Comparison of ENCODE assay signal across 12 mouse cellular contexts in genomic region chr14:117909046-117909445, GRCm38 (mm10).
DNase-seq lines count a peak whose midpoint lies in the region; ATAC-seq and TF ChIP-seq lines count a peak whose summit lies in the region.
"Had no signal": no experiment of that assay in that cellular context is flagged by ENCODE, and none has a peak within 500 bp of the region (broad histone marks: within the 10 kb centered on the region; RNA-seq: fewer than 3 reads in every experiment).

No protein-coding gene starts in this region.

- TF ChIP-seq EP300 in stomach, postnatal 0 days (optimal IDR thresholded peaks at IDR 0.05) = no peak
- TF ChIP-seq EP300 in liver, postnatal 0 days (IDR thresholded peaks at IDR 0.05; ENCODE audit: low read depth) = no peak

- no peak for TF ChIP-seq CTCF in stomach, postnatal 0 days (IDR thresholded peaks at IDR 0.05; ENCODE audit: low read depth)
- TF ChIP-seq CTCF in liver, postnatal 0 days (IDR thresholded peaks at IDR 0.05; ENCODE audit: low read depth) = no peak

- no peak overlapping the region for H3K27ac ChIP-seq in heart, embryonic 11.5 days (ENCODE audit: low read depth, low read length)
- H3K27ac ChIP-seq in stomach, embryonic 16.5 days (ENCODE audit: low read length) = peak overlapping the region; percentile 31; the same call in 1 of the 2 replicates
- H3K27ac ChIP-seq in stomach, postnatal 0 days (replicated peaks) = no peak overlapping the region
- H3K27ac ChIP-seq in heart, embryonic 15.5 days = peak overlapping the region; percentile 5; the same call in 1 of the 2 replicates
- no peak overlapping the region for H3K27ac ChIP-seq in liver, postnatal 0 days (ENCODE audit: low read depth)
- H3K27ac ChIP-seq: liver, embryonic 15.5 days; neural tube, embryonic 13.5 days had no signal

- H3K36me3 ChIP-seq in heart, embryonic 11.5 days (ENCODE audit: control insufficient read depth, insufficient read depth, low read length) = no peaks in the 10 kb centered on the region
- no peaks in the 10 kb centered on the region for H3K36me3 ChIP-seq in stomach, embryonic 16.5 days (ENCODE audit: control insufficient read depth, insufficient read depth, low read length)
- H3K36me3 ChIP-seq in stomach, postnatal 0 days (ENCODE audit: control insufficient read depth, insufficient read depth, low read length) = no peaks in the 10 kb centered on the region
- H3K36me3 ChIP-seq in heart, embryonic 15.5 days = no peaks in the 10 kb centered on the region
- no peaks in the 10 kb centered on the region for H3K36me3 ChIP-seq in liver, postnatal 0 days (replicated peaks; ENCODE audit: insufficient read depth, low read length)
- H3K36me3 ChIP-seq: liver, embryonic 15.5 days; neural tube, embryonic 13.5 days had no signal

- DNase-seq in heart, adult 18-20 months = peak; percentile 69 to 79
- no peak for DNase-seq in stomach, postnatal 0 days (ENCODE audit: low spot score)
- DNase-seq in liver, postnatal 0 days = no peak
- no peak for DNase-seq in thymus, postnatal 14 days
- DNase-seq: adrenal gland, postnatal 36 days; cerebellum, adult 9-11 months; embryo, embryonic 11 days had no signal

- no peak overlapping the region for H3K9ac ChIP-seq in heart, embryonic 11.5 days (ENCODE audit: low read depth, low read length)
- H3K9ac ChIP-seq in stomach, embryonic 16.5 days (ENCODE audit: low read length) = no peak overlapping the region
- H3K9ac ChIP-seq in stomach, postnatal 0 days (ENCODE audit: low read length) = no peak overlapping the region
- no peak overlapping the region for H3K9ac ChIP-seq in heart, embryonic 15.5 days
- H3K9ac ChIP-seq in liver, postnatal 0 days (replicated peaks) = no peak overlapping the region
- H3K9ac ChIP-seq: liver, embryonic 15.5 days; neural tube, embryonic 13.5 days had no signal

- no peaks in the 10 kb centered on the region for H3K9me3 ChIP-seq in heart, embryonic 11.5 days (replicated peaks; ENCODE audit: control insufficient read depth, low read length)
- no peaks in the 10 kb centered on the region for H3K9me3 ChIP-seq in stomach, embryonic 16.5 days (replicated peaks; ENCODE audit: control insufficient read depth, low read length)
- no peaks in the 10 kb centered on the region for H3K9me3 ChIP-seq in stomach, postnatal 0 days (ENCODE audit: control insufficient read depth, low read length)
- H3K9me3 ChIP-seq in heart, embryonic 15.5 days (replicated peaks) = no peaks in the 10 kb centered on the region
- H3K9me3 ChIP-seq in liver, postnatal 0 days (ENCODE audit: low read length) = no peaks in the 10 kb centered on the region
- H3K9me3 ChIP-seq: liver, embryonic 15.5 days; neural tube, embryonic 13.5 days had no signal

- no peak overlapping the region for H3K4me2 ChIP-seq in heart, embryonic 11.5 days
- no peak overlapping the region for H3K4me2 ChIP-seq in stomach, embryonic 16.5 days (ENCODE audit: low read depth, low read length)
- no peak overlapping the region for H3K4me2 ChIP-seq in stomach, postnatal 0 days (replicated peaks; ENCODE audit: low read depth)
- H3K4me2 ChIP-seq in heart, embryonic 15.5 days = no peak overlapping the region
- no peak overlapping the region for H3K4me2 ChIP-seq in liver, postnatal 0 days (ENCODE audit: low read depth, low read length)
- H3K4me2 ChIP-seq: liver, embryonic 15.5 days; neural tube, embryonic 13.5 days had no signal

- H3K4me1 ChIP-seq in heart, embryonic 11.5 days (ENCODE audit: control insufficient read depth, insufficient read depth, low read length) = peaks cover 6% of the 10 kb centered on the region; the same call in 1 of the 2 replicates
- H3K4me1 ChIP-seq in stomach, embryonic 16.5 days (ENCODE audit: control insufficient read depth, insufficient read depth, low read length) = peaks cover 12% of the 10 kb centered on the region
- H3K4me1 ChIP-seq in stomach, postnatal 0 days (replicated peaks; ENCODE audit: control insufficient read depth, insufficient read depth) = no peaks in the 10 kb centered on the region
- peaks cover 3% of the 10 kb centered on the region; the same call in 1 of the 2 replicates for H3K4me1 ChIP-seq in heart, embryonic 15.5 days (replicated peaks)
- no peaks in the 10 kb centered on the region for H3K4me1 ChIP-seq in liver, postnatal 0 days (ENCODE audit: insufficient read depth)
- H3K4me1 ChIP-seq: liver, embryonic 15.5 days had no signal

- no peak for ATAC-seq in heart, embryonic 11.5 days (replicated peaks; ENCODE audit: insufficient number of reproducible peaks, low FRiP score, low TSS enrichment)
- no peak for ATAC-seq in stomach, embryonic 16.5 days (ENCODE audit: insufficient read depth, low FRiP score)
- ATAC-seq in stomach, postnatal 0 days (ENCODE audit: low FRiP score, low TSS enrichment) = no peak
- no peak for ATAC-seq in heart, embryonic 15.5 days (replicated peaks; ENCODE audit: insufficient number of reproducible peaks, insufficient read depth, low FRiP score, low read depth)
- no peak for ATAC-seq in liver, postnatal 0 days

- H3K4me3 ChIP-seq in heart, embryonic 11.5 days (ENCODE audit: low read depth, low read length) = no peak overlapping the region
- H3K4me3 ChIP-seq in stomach, embryonic 16.5 days (replicated peaks; ENCODE audit: low read length) = no peak overlapping the region
- no peak overlapping the region for H3K4me3 ChIP-seq in stomach, postnatal 0 days (ENCODE audit: low read depth, low read length)
- no peak overlapping the region for H3K4me3 ChIP-seq in heart, embryonic 15.5 days
- no peak overlapping the region for H3K4me3 ChIP-seq in liver, postnatal 0 days (ENCODE audit: low read depth, low read length)
- H3K4me3 ChIP-seq: liver, embryonic 15.5 days; neural tube, embryonic 13.5 days had no signal

- 78% methylated on average over 4 of the region's 4 CpGs for WGBS in heart, embryonic 11.5 days (ENCODE audit: insufficient replicate concordance)
- WGBS in stomach, embryonic 16.5 days = 67% methylated on average over 4 of the region's 4 CpGs
- WGBS in stomach, postnatal 0 days = 70% methylated on average over 4 of the region's 4 CpGs
- 56% methylated on average over 4 of the region's 4 CpGs for WGBS in heart, embryonic 15.5 days
- 60% methylated on average over 4 of the region's 4 CpGs for WGBS in liver, postnatal 0 days (ENCODE audit: insufficient replicate concordance)

- H3K27me3 ChIP-seq in heart, embryonic 11.5 days (ENCODE audit: control insufficient read depth, insufficient read depth, low read length) = peaks cover 5% of the 10 kb centered on the region; the same call in 1 of the 2 replicates
- no peaks in the 10 kb centered on the region for H3K27me3 ChIP-seq in stomach, embryonic 16.5 days (ENCODE audit: control insufficient read depth, insufficient read depth, low read length)
- no peaks in the 10 kb centered on the region for H3K27me3 ChIP-seq in stomach, postnatal 0 days (ENCODE audit: control insufficient read depth, insufficient read depth, low read length)
- H3K27me3 ChIP-seq in heart, embryonic 15.5 days = no peaks in the 10 kb centered on the region
- H3K27me3 ChIP-seq in liver, postnatal 0 days (ENCODE audit: insufficient read depth, low read length) = no peaks in the 10 kb centered on the region
- H3K27me3 ChIP-seq: liver, embryonic 15.5 days had no signal

Comparison
In these comparisons a context has a peak if more than half of its experiments do, and no peak if none do; other contexts are left out.
1. H3K27ac ChIP-seq: peak in stomach, embryonic 16.5 days (single experiment) and heart, embryonic 15.5 days (single experiment); none in heart, embryonic 11.5 days (single experiment), stomach, postnatal 0 days (single experiment) and liver, postnatal 0 days (single experiment).
2. DNase-seq: peak in heart, adult 18-20 months (2 of 2); none in stomach, postnatal 0 days (single experiment), liver, postnatal 0 days (single experiment) and thymus, postnatal 14 days (single experiment).